14 mouse cellular contexts compared by ENCODE assay signal in genomic region chr11:53893451-53893850, GRCm38 (mm10). TPM values are rescaled to one million over a fixed set of nuclear protein-coding genes. Genes with fewer than 3 reads are reported as not detected.
DNase-seq lines count a peak whose midpoint lies in the region; ATAC-seq and TF ChIP-seq lines count a peak whose summit lies in the region.
"Had no signal": no experiment of that assay in that cellular context is flagged by ENCODE, and none has a peak within 500 bp of the region (broad histone marks: within the 10 kb centered on the region; RNA-seq: fewer than 3 reads in every experiment).

No protein-coding gene starts in this region.

- H3K36me3 ChIP-seq in kidney, embryonic 16.5 days (ENCODE audit: insufficient read depth, low read length), result no peaks in the 10 kb centered on the region
- peaks cover 0 to 27% of the 10 kb centered on the region in 2 experiments; a peak in 2 of 4 replicates for H3K36me3 ChIP-seq in MEL (ENCODE audit: control insufficient read depth in 1 of 2, insufficient read depth in 2 of 2, low read length in 2 of 2)
- no peaks in the 10 kb centered on the region for H3K36me3 ChIP-seq in intestine, postnatal 0 days (ENCODE audit: control insufficient read depth, insufficient read depth)
- no peaks in the 10 kb centered on the region for H3K36me3 ChIP-seq in small intestine, adult 2 months (ENCODE audit: control insufficient read depth, insufficient read depth, low read length)
- H3K36me3 ChIP-seq in forebrain, embryonic 15.5 days, result no peaks in the 10 kb centered on the region
- H3K36me3 ChIP-seq: embryonic facial prominence, embryonic 13.5 days; hindbrain, embryonic 13.5 days; limb, embryonic 10.5 days; midbrain, embryonic 13.5 days; stomach, embryonic 15.5 days had no signal

- DNase-seq in kidney, adult 18-20 months, result no peak
- DNase-seq in MEL (ENCODE audit: low read depth, low spot score), result peak; percentile 53
- no peak for DNase-seq in cerebellum, postnatal 4 days (ENCODE audit: low spot score in 2 of 2)
- DNase-seq: adrenal gland, postnatal 14 days; gastrocnemius, postnatal 10 days had no signal

- no peak for TF ChIP-seq EP300 in MEL (IDR thresholded peaks at IDR 0.05; ENCODE audit: low read depth in 1 of 2, low read length in 2 of 2)

- TF ChIP-seq CTCF in MEL (IDR thresholded peaks at IDR 0.05 in 2 of 3, conservative IDR thresholded peaks at IDR 0.05 in 1 of 3; ENCODE audit: control insufficient read depth in 1 of 3, insufficient read depth in 1 of 3, low read depth in 2 of 3, low read length in 3 of 3, poor library complexity in 1 of 3, severe bottlenecking in 1 of 3), result no peak
- no peak for TF ChIP-seq CTCF in intestine, postnatal 0 days (IDR thresholded peaks at IDR 0.05; ENCODE audit: low read depth)
- no peak for TF ChIP-seq CTCF in small intestine, adult 2 months (IDR thresholded peaks at IDR 0.05; ENCODE audit: extremely low read depth, insufficient read length, insufficient replicate concordance, low read depth, low read length)

- peak overlapping the region; percentile 80; the same call in 1 of the 2 replicates for H3K27ac ChIP-seq in kidney, embryonic 16.5 days (ENCODE audit: low read length)
- H3K27ac ChIP-seq in MEL (ENCODE audit: control insufficient read depth, low read depth, low read length), result peak overlapping the region; percentile 83
- H3K27ac ChIP-seq in intestine, postnatal 0 days (ENCODE audit: low read depth, low read length), result peak overlapping the region; percentile 46; the same call in 1 of the 2 replicates
- H3K27ac ChIP-seq in small intestine, adult 2 months (ENCODE audit: insufficient read depth, low read depth, low read length), result peak overlapping the region; percentile 73
- no peak overlapping the region for H3K27ac ChIP-seq in forebrain, embryonic 15.5 days (replicated peaks)
- H3K27ac ChIP-seq: embryonic facial prominence, embryonic 13.5 days; hindbrain, embryonic 13.5 days; limb, embryonic 10.5 days; midbrain, embryonic 13.5 days had no signal

- peaks cover 9% of the 10 kb centered on the region for H3K79me2 ChIP-seq in MEL (ENCODE audit: control insufficient read depth, insufficient read depth, low read length, poor library complexity)

- no peak for TF ChIP-seq POLR2A in MEL (IDR thresholded peaks at IDR 0.05; ENCODE audit: control insufficient read depth in 1 of 2, insufficient read depth in 1 of 2, low read depth in 1 of 2, low read length in 2 of 2, poor library complexity in 1 of 2)
- TF ChIP-seq POLR2A in small intestine, adult 2 months (IDR thresholded peaks at IDR 0.05; ENCODE audit: low read depth, low read length), result no peak

- H3K4me2 ChIP-seq in kidney, embryonic 16.5 days (replicated peaks; ENCODE audit: low read depth, low read length), result no peak overlapping the region
- no peak overlapping the region for H3K4me2 ChIP-seq in intestine, postnatal 0 days (replicated peaks; ENCODE audit: low read depth)
- no peak overlapping the region for H3K4me2 ChIP-seq in forebrain, embryonic 15.5 days (replicated peaks)
- H3K4me2 ChIP-seq: embryonic facial prominence, embryonic 13.5 days; hindbrain, embryonic 13.5 days; midbrain, embryonic 13.5 days had no signal

- H3K27me3 ChIP-seq in kidney, embryonic 16.5 days (ENCODE audit: insufficient read depth, low read length), result no peaks in the 10 kb centered on the region
- no peaks in the 10 kb centered on the region for H3K27me3 ChIP-seq in MEL (ENCODE audit: control insufficient read depth in 1 of 2, insufficient read depth in 2 of 2, low read length in 2 of 2)
- no peaks in the 10 kb centered on the region for H3K27me3 ChIP-seq in intestine, postnatal 0 days (replicated peaks; ENCODE audit: control insufficient read depth, insufficient read depth, low read length)
- no peaks in the 10 kb centered on the region for H3K27me3 ChIP-seq in small intestine, adult 2 months (ENCODE audit: control insufficient read depth, insufficient read depth, low read length)
- no peaks in the 10 kb centered on the region for H3K27me3 ChIP-seq in forebrain, embryonic 15.5 days
- H3K27me3 ChIP-seq: embryonic facial prominence, embryonic 13.5 days; hindbrain, embryonic 13.5 days; stomach, embryonic 15.5 days had no signal

- TF ChIP-seq RAD21 in MEL (IDR thresholded peaks at IDR 0.05; ENCODE audit: low read depth, low read length), result no peak

- peaks cover 32% of the 10 kb centered on the region for H3K4me1 ChIP-seq in kidney, embryonic 16.5 days (ENCODE audit: insufficient read depth, low read length)
- peaks cover 10 to 21% of the 10 kb centered on the region in 2 experiments for H3K4me1 ChIP-seq in MEL (ENCODE audit: control insufficient read depth in 1 of 2, insufficient read depth in 2 of 2, low read length in 2 of 2)
- peaks cover 7% of the 10 kb centered on the region; the same call in 1 of the 2 replicates for H3K4me1 ChIP-seq in intestine, postnatal 0 days (replicated peaks; ENCODE audit: control insufficient read depth, insufficient read depth, low read length)
- H3K4me1 ChIP-seq in small intestine, adult 2 months (ENCODE audit: control insufficient read depth, insufficient read depth, insufficient read length, low read length), result peaks cover 8% of the 10 kb centered on the region; the same call in 1 of the 2 replicates
- peaks cover 23% of the 10 kb centered on the region for H3K4me1 ChIP-seq in forebrain, embryonic 15.5 days

- no peak for ATAC-seq in kidney, embryonic 16.5 days (ENCODE audit: low FRiP score, low TSS enrichment)
- no peak for ATAC-seq in intestine, postnatal 0 days
- ATAC-seq in forebrain, embryonic 15.5 days (replicated peaks), result no peak
- ATAC-seq: midbrain, embryonic 13.5 days had no signal

- H3K4me3 ChIP-seq in kidney, embryonic 16.5 days (ENCODE audit: low read length), result no peak overlapping the region
- H3K4me3 ChIP-seq in MEL (ENCODE audit: control insufficient read depth in 1 of 2, insufficient read depth in 1 of 2, low read depth in 2 of 2, low read length in 2 of 2), result peak overlapping the region; percentile 42 to 55
- H3K4me3 ChIP-seq in intestine, postnatal 0 days (ENCODE audit: low read depth, low read length), result no peak overlapping the region
- H3K4me3 ChIP-seq in small intestine, adult 2 months (ENCODE audit: low read depth, low read length), result no peak overlapping the region
- H3K4me3 ChIP-seq in forebrain, embryonic 15.5 days, result no peak overlapping the region
- H3K4me3 ChIP-seq: embryonic facial prominence, embryonic 13.5 days; hindbrain, embryonic 13.5 days; limb, embryonic 10.5 days; midbrain, embryonic 13.5 days; stomach, embryonic 15.5 days had no signal

- 79% methylated on average over 2 of the region's 2 CpGs for WGBS in kidney, embryonic 16.5 days
- WGBS in intestine, postnatal 0 days, result 67% methylated on average over 2 of the region's 2 CpGs
- WGBS in small intestine, adult 2 months, result 42% methylated on average over 2 of the region's 2 CpGs
- WGBS in forebrain, embryonic 15.5 days, result 69% methylated on average over 2 of the region's 2 CpGs

- H3K9ac ChIP-seq in kidney, embryonic 16.5 days (replicated peaks; ENCODE audit: low read length), result no peak overlapping the region
- peak overlapping the region; percentile 75 for H3K9ac ChIP-seq in MEL (ENCODE audit: control insufficient read depth, low read depth, low read length, poor library complexity, severe bottlenecking)
- H3K9ac ChIP-seq in intestine, postnatal 0 days (ENCODE audit: low read depth, low read length), result no peak overlapping the region
- no peak overlapping the region for H3K9ac ChIP-seq in forebrain, embryonic 15.5 days (replicated peaks)
- H3K9ac ChIP-seq: embryonic facial prominence, embryonic 13.5 days; hindbrain, embryonic 13.5 days; midbrain, embryonic 13.5 days; stomach, embryonic 15.5 days had no signal

- H3K9me3 ChIP-seq in kidney, embryonic 16.5 days (ENCODE audit: low read length), result no peaks in the 10 kb centered on the region
- H3K9me3 ChIP-seq in MEL (replicated peaks; ENCODE audit: insufficient read depth, low read length), result no peaks in the 10 kb centered on the region
- H3K9me3 ChIP-seq in intestine, postnatal 0 days (ENCODE audit: control insufficient read depth), result no peaks in the 10 kb centered on the region
- no peaks in the 10 kb centered on the region for H3K9me3 ChIP-seq in forebrain, embryonic 15.5 days
- H3K9me3 ChIP-seq: embryonic facial prominence, embryonic 13.5 days; hindbrain, embryonic 13.5 days; limb, embryonic 10.5 days; midbrain, embryonic 13.5 days; stomach, embryonic 15.5 days had no signal

TF ChIP-seq in MEL, 35 proteins besides CTCF, POLR2A, EP300 and RAD21:
- TF ChIP-seq SIN3A (IDR thresholded peaks at IDR 0.05; ENCODE audit: low read length), result 0 out of 2 replicates have a peak, but pooled peaks have one; percentile 3
- TF ChIP-seq JUND (IDR thresholded peaks at IDR 0.05; ENCODE audit: low read depth, low read length), result no peak

RNA-seq across cellular contexts. Expression of gene Slc22a5, which starts 2.0 kb away (rescaled TPM):
- polyA plus RNA-seq in kidney, embryonic 16.5 days (2015; fragmentation: Nextera tagmentation; extraction: Ambion mirVana), result 17.3 and 18.4 TPM in 2 replicates
- 10.2 and 11.8 TPM in 2 replicates for total RNA-seq in MEL (2012; rRNA removed)
- polyA plus RNA-seq in MEL (2012; ENCODE audit: insufficient read depth in 1 of 2, insufficient read length in 2 of 2, low read depth in 1 of 2, low replicate concordance in 2 of 2, missing spikeins in 1 of 2), result 10 to 100 TPM in 1 of 2 experiments, not detected in 1; 12.5 TPM
- 40.5 and 40.8 TPM in 2 replicates for polyA plus RNA-seq in intestine, postnatal 0 days (2015; fragmentation: Nextera tagmentation; extraction: Ambion mirVana)
- polyA plus RNA-seq in small intestine, adult 2 months (2012; rRNA removed), result 22.1 and 44.2 TPM in 2 replicates
- polyA plus RNA-seq in forebrain, embryonic 15.5 days (2015; fragmentation: Nextera tagmentation; extraction: Ambion mirVana), result 10.2 and 10.9 TPM in 2 replicates

RNA-seq across cellular contexts. Expression of gene Gm12216, which starts 34.4 kb away (rescaled TPM):
- polyA plus RNA-seq in kidney, embryonic 16.5 days (2015; fragmentation: Nextera tagmentation; extraction: Ambion mirVana), result 1.1 and 2.1 TPM in 2 replicates
- not detected in 2 replicates for total RNA-seq in MEL (2012; rRNA removed)
- polyA plus RNA-seq in MEL (2012; ENCODE audit: insufficient read depth in 1 of 2, insufficient read length in 2 of 2, low read depth in 1 of 2, low replicate concordance in 2 of 2, missing spikeins in 1 of 2), result not detected
- 6.5 and 8.0 TPM in 2 replicates for polyA plus RNA-seq in intestine, postnatal 0 days (2015; fragmentation: Nextera tagmentation; extraction: Ambion mirVana)
- 5.8 and 12.4 TPM in 2 replicates for polyA plus RNA-seq in small intestine, adult 2 months (2012; rRNA removed)
- 0.28 TPM in 1 of 2 replicates, not detected in the other for polyA plus RNA-seq in forebrain, embryonic 15.5 days (2015; fragmentation: Nextera tagmentation; extraction: Ambion mirVana)
- polyA plus RNA-seq: embryonic facial prominence, embryonic 13.5 days had no signal

Comparison
In these comparisons a context has a peak if more than half of its experiments do, and no peak if none do; other contexts are left out.
1. H3K4me3 ChIP-seq: peak in MEL (2 of 2); none in kidney, embryonic 16.5 days (single experiment), intestine, postnatal 0 days (single experiment), small intestine, adult 2 months (single experiment) and forebrain, embryonic 15.5 days (single experiment).